Mouse (Mus musculus) kidney, adult 18-20 months (tissue): ENCODE measurements around the gene Rinl.

Experiments
- DNase-seq: peaks from one replicate; pipeline ENCODE4 v3.0.0; 2021

The Rinl gene

DNA sequence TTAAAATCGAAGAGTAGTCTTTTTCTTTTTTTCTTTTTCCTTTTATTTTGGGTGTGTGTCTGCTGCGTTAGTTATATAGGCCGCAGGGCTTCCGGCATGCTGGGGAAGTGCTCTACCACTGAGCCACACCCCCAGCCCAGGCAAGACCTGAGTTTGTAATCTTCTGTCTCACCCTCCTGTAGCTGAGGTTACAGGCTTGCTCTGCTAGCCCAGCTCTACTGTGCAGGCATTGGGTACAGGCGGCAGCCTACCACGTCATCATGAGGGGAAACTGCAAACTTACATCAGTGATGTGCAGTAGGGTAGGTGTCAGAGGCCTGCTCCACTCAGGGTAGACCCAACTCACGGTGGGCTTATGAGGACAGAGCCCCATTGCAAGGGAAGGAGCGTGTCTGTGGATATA is 7.5 kb upstream of the Rinl start:
- no peak for DNase-seq

DNA sequence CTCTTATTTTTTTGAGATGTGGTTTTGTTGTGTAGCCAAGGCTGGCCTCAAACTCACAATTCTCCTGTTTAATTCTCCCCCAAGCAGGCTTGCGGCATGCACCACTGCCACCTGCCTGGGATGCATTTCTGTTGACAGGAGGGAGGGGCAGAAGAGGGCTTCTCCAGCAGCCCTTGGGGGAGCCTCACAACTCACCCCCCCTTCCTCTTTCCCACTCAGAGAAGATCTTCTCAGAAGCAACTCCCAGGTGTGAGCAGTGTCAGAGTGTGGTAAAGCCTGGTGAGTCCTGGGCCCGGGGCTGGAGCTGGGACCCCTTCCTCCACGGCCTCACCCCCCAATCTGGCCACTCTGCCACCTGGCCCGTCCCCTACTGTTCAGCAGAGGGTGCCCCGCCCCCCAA is 3.6 kb upstream of the Rinl start:
- no peak for DNase-seq

DNA sequence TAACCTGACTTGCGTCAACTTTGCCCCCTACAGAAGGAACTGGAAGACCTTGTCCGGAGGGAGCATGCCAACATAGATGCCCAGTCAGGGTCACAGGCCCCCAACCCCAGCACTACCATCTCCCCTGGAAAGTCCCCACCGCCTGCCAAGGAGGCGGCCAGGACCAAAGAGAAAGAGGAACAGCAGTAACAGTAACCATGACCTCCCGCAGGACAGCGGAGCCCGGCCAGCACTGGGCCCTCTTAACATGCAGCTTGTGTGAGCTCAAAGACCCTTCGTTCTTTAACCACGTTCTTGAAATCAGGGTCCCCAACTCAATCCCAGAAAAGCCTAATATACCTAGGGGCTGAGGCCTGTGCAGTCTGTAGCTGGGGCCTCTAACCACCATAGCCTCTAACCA is 885 bp upstream of the Rinl start:
- no peak for DNase-seq

DNA sequence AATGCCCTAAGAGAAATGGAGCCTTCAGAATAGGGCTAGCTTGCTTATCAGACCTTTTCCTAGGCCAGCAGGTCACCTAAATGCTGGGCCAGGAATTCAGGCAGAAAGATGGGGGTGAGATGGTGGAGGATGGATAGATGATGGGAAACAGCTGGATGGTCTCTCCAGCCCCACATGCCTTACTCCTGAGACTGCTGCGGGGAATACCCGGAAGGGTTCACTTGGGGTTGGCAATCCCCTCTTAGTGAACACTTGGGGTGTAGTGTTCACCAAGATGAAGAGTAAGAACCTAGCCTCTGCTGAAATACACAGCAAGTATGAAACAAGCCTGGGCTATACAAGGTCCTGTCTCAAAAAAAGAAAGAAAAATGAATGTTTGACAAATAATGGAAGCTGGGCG is 466 bp downstream of the Rinl start:
- no peak for DNase-seq

DNA sequence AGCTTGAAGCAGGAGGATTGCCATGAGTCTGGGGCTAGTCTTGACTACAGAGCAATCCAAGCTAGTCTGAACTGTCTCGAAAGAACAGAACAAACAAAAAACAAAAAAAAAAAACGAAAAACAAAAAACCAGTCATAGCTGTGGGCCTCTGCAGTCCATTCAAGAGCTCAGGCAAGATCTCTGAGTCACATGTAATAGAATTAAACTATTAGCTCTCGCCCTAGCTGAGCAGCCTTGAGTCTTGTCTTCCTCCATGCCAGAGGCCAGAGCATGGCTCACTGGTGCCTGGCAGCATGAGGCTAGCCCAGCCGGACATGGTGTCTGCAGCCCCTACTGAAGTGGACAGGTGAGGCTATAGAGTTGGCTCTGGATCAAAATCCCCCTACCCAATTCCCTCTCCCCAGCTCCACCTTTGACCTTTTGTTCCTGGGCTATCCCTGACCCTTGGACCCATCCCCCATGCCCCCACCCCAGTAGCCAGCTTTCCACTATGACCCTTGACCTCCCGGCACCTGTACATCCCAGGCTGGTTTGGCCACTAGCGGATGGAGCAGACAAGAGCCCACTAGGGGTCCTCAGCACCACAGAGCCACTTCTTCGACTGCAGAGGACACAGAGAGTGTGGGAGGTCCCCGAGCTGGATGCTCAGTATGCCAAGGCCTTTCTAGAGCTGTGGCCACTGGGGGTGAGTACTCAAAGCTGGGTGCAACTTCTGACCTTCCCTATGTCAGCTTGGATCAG is 1.5 kb downstream of the Rinl start:
- no peak for DNase-seq

DNA sequence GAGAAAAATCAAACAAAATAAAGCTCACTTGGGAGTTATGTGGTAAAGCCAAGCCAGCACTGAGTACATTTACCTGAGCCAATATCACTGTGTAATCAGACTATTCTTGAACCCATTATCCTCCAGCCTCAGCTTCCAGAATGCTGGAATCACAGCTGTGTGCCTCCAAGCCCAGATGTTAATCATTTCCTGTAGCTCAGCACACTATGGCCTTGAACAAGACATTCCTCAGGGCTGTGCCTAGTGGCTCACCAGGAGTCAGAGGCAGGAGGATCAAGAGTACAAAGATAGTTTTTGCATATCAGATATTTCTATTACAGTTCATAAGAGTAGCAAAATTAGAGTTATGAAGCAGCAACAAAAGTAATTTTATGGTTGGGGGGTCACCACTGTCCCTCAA is 2.9 kb downstream of the Rinl start:
- no peak for DNase-seq

DNA sequence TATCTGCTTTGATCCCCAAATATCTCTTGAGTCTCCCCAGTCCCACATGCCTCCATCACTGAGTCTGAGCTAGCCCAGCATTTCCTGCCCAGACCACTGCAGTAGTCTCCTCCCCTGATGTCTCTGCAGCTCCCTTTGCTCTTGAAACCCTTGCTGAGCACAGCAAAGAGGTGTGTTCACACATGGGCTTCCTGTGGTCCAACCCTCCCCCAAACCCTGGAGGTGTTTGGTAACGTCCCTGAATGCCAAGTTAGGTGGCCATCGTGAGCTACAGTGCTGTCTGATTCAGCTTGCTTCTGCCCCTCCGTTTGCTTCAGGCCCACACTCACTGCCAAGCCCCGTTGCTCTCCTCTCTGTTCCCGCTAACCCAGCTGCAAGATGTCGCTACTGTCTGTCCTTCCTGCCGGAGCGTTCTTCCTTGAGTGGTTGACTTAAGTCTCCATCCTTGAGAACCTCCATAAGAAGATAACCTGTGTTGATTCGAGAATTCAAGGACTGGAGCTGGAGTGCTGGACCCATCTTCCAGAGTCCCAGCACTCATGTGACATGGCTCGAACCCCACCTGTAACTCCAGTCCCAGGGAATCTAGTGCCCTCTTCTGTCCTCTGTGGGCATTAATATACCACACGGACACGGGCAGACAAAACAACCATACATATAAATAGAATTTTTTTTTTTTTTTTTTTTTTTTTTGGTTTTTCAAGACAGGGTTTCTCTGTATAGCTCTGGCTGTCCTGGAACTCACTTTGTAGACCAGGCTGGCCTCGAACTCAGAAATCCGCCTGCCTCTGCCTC is 3.8 kb downstream of the Rinl start:
- no peak for DNase-seq

DNA sequence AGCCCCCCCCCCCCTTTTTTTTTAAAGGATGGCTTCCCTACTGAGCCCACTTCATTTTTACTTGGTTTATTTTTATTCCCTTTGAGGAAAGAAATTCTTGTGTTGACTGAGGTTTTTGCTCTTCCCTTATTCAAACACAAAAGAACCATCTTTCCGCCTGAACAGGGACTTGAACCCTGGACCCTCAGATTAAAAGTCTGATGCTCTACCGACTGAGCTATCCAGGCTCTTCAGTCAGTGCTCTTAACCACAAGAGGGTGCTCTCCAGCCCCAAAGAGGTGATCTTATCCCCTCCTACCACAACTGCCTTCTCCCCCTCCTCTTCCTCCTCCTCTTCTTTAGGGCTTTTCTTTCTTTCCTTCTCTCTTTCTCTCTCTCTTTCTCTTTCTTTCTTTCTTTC is 5.1 kb downstream of the Rinl start:
- DNase-seq = no peak

DNA sequence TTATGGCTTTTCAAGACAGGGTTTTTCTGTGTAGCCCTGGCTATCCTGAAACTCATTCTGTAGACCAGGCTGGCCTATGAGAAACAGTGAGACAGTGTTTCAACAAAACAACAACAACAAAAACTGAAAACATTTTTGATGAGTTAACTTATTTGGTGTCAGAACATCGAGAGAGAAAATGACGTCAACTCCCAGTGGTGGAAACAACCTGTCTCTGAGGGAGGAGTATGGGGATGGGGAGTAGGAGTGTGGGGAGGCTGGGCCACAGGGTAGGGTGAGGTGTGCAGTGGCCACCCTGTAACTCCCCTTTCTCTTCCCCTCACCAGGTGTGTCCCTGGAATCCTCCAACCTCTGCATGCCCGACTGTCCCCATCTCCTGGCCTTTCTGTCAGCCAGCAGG is 5.7 kb downstream of the Rinl start:
- no peak for DNase-seq

DNA sequence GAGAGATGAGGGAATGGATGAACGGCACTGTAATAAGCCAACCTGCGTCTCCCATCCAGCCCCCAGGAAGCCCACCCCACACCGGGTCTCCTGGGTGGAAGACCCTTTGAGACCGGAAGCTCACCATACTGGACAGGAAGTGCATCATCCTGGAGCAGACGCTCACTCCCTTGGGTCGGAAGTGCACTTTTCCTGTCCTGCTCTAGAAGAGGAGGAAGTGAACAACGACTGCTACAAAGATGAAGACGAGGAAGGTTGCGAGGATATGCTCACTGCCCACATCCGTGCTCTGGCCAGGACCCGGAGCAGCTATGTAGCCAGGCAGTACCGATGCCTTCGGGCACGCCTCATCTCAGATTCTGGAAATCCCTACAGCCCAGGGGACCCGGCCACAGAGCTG is 7.1 kb downstream of the Rinl start:
- no peak for DNase-seq

DNA sequence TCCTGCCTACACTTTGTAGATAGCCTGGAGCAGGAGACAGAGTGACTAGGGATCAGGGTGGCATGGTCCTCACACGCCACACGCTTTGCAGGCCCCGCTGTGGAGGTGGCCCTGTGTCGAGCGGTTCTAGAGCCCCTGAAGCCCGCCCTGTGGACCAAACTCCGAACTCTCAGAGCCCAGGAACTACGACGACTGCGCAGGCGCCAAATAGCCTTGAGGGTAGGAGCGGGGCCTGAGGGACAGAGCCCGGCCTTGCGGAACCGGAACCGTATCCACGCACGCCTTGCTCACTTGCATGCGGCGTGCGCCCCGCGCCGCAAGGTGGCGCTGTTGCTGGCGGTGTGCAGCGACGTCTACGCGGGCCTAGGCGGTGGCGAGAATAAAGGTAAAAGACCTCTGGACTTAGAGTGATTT is 7.8 kb downstream of the Rinl start:
- DNase-seq = peak; percentile 88

DNA sequence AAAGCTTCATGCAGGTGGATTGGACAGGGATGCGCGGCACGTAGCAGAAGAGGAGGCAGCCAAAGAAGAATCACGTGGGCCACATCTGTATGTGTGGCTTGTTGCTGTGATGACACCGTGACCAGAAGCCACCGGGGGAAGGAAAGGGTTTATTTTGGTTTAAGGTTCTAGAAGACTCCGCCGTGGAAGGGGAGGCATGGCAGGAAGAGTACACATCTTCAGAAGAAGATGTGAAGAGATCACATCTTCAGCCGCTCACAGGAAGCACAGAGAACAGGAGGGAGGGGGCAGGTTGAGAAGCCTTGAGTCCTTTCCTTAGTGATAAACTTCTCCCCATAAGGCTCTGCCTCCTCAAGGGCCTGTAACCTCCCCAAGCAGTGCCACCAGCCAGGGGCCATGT is 11.2 kb downstream of the Rinl start:
- DNase-seq = no peak

DNA sequence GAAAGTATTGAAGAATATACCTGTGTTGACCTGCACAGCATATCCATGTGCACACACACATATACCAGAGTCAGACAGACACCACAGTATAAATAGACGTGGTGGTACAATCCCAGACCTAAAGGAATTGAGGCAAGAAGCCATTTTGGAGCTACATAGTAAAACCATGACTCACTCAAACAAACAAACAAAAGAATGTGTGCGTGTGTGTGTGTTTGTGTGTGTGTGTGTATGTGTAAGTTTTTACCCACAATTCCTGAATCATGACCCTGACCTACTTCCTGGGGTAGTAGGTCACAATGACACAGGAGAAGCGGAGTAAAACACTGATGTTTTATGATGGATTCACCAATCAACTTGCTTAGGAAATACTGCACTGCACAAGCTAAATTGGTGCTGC is 12.7 kb downstream of the Rinl start:
- no peak for DNase-seq

DNA sequence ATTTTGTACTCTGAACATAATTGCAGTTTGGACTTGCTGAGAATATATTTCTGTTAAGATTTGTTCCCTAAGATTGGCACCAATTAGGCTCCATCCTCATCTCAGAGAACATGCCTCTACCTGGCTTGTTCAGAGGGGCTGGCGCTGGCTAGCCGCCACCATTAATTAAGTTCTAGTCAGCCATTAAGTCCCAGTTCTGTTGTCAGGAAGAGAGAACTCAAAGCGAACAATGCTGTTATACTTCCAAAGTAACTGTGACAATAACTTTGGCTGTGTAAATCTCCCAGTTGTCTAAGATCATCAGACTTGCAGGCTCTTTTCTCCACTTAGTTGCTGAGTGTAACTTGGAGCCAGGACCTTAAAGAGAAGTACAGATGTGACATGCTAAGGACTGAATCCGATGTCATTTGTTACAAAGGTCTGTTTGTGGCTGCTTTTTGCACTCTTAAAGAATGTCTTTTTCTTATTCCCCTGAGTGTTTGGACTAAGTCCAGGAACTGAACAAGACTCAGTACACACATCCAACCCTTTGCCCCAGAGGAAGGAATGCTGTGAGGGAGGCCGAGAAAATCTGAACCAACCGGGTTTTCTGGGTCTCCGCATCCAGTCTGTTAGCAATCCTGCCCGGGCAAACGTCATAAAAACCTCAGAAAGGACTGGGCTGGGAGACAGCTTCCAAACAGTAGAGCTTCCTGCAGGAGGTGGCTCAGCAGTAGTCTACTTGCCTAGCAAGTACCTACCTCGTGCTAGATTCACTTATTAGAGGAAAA is 13.3 kb downstream of the Rinl start:
- DNase-seq = peak; percentile 73

DNA sequence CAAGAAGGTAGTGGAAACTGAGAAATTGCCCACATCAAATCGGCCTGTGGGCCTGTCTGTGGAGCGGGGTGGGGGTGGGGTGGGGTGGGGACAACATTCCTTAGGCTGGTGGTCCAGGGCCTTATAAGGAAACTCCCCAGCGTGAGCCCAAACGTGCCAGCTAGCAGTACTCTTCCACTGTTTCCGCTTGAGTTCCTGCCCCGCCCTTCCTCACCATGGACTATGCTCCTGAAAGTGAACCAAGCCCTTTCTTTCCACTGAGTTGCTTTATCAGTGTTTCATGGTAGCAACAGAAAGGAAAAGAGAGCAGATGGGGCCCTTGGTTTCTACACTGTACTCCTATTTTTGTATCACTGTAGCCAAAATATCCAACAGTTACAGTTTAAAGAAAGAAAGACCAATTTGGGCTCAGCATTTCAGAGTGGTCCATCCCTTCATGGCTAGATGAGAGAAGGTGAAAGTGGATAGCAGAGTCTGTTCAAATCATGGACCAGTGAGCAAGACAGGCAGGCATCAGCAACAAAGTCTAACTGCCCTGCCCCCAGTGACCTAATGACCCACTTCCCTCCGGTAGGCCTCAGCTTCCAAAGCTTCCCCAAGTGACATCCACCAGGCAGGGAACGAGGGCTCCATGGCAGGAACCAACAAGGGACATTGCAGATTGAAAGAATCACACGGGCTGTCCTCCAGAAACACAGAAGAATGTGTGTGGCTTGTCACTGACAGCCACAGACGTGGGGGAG is 14.2 kb downstream of the Rinl start:
- DNase-seq = peak; percentile 78

DNA sequence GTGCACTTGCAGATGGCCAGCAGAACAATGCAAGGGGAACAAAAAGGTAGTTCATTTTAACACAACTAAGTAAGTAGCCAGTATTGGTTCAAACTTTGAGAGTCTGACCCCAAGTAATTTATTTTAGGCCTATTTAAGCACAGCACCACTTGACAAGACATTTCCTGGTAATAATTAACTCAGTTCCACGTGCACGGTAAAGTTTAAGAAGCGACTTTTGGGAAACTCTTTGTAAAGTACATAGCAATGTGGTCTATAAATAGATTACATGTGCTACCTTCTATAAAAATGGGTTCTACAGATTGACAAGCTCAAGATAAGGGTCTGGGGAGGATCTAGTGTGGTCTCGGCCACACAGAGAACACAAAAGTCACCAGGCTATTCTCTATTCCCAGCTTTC is 15.0 kb downstream of the Rinl start:
- no peak for DNase-seq

DNA sequence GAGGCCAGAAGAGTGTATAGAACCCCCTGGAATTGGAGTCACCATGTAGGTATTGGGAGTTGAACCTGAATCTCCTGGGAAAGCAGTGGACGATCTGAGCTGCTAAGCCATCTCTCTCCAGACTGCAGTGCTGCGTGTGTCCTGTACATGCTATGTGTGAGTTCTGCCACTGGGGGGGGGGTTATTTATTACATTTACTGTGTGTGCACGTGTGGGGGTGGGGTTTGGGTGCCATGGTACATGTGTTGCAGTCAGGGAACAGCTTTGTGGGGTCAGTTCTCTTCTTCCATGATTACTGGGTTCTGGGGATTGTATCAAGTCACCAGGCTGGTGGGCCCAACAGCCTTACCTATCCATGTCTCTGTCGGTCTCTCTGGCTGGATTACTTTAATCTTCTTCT is 18.1 kb downstream of the Rinl start:
- no peak for DNase-seq

DNA sequence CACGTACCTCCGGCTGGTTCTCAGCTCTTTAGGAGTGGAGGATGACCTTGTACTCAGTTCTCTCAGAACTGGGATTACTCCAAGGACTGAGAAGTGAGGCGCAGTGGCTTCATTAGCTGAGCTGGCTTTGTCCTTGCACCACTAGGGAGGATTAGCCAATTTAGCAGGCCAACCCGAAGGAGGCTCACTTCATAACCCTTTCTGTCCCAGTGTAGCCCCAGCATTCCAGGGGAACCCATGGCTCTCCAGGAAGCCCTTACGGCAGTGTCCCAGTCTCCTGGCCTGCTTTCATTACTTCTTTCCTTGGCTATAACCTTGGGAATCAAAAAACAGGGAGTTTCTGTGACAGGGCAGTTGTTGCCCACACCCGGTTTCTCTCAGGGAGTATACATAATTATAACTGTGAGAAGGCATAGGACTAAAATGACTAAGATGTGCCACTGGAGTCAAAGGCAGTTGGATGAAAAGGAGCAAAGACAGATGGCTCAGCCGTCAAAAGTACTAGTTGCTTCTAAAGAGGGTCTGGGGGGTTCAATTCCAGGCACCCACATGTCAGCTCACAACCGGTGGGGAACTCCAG is 19.0 kb downstream of the Rinl start:
- DNase-seq = peak; percentile 61

DNA sequence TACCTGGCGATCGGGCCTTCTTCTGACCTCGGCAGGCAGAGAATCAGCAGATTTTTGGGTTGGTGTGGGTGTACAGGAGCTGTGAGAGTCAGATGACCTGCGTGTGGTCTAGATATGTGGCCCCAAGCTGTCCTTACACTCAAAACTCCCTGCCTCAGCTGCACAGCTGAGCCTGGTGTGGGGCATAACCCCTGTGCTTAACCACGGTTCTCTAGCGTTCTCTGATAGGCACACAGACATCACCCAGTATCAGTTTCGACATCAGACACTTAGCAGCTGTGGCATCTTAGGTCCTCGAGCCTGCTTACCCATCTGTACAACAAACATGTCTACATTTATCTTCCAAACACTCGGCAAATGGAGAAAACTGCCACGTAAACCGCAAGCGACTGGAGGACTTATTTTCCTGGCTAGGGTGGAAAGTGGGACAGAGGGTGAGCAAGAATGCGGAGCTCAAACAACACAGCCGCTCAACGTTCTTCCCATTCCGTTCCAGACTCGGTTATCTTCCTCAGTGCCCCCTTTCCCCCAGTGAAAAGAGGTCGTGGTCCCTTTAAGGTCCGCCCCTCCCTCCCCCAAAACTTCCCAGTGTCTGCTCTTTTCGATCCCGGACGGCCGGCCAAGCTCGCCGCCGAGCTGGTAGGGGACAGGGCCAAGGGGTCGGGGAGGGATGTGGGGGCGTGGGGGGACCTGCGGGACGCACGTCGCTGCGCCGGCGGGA is 19.6 kb downstream of the Rinl start, which contains the start of gene Hnrnpl:
TSS of gene Hnrnpl (plus strand) at position 321 of the 721 bp plus-strand sequence.
- DNase-seq = no peak

DNA sequence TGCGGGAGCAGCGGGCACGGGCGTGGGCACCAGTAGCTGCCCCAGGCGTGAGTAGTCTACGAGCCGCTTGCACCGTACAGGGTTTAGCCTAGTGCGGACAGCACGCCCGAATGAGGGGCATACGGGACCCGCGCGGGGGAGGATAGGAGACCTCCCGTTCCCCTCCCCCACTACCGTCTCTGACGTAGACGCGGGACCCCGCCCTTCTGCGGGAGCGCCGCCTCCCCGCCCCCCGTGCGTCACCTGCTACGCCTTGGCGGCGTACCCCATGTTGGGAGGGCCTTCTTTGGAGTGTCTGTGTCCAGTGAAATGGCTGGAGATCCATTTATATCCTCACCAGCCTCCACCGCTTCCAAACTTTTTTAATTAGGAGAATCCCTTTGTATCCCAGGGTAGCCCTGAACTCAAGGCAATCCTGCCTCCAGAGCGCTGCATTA is 20.2 kb downstream of the Rinl start:
- DNase-seq = peak; percentile 96

DNA sequence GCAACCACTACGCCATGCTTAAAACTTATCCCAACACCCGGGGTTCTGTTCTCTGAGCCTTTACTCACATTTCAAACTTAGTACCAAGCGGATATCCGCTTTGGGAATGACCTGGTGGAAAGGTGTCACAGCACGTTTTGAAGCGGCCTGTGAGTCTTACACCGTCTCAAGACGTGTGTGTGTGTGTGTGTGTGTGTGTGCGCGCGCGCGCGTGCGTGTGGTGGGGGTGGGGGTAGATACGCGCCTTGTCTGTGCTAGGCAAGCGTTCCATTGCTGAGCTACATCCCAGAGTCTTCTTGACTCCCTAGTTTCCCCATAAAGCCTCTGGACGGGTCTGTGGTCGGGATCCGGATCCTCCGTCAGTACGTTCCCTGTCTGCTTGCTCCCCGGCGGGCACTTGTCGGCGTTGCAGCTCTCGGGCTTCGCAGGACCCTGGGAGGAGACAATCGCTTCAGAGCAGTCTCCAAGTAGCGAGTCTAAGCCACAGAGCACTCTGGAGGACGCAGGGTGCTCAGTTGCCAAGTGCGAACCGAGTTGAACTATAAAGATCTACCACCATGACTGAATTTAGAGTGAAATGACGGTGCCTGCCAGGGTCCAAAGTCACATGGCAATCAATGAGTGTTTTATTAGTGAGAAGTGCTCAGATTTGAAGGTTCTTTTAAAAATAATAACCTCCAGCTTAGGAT is 20.8 kb downstream of the Rinl start:
- no peak for DNase-seq
